In genomic region chr6:120987164-120987563, GRCm38 (mm10) we compare ENCODE assay signal across 9 mouse cellular contexts.
DNase-seq lines count a peak whose midpoint lies in the region; ATAC-seq and TF ChIP-seq lines count a peak whose summit lies in the region.
"Had no signal": no experiment of that assay in that cellular context is flagged by ENCODE, and none has a peak within 500 bp of the region (broad histone marks: within the 10 kb centered on the region; RNA-seq: fewer than 3 reads in every experiment).

No protein-coding gene starts in this region.

- peak overlapping the region; percentile 95 for H3K27ac ChIP-seq in gastrocnemius, adult 2 months

- no peak overlapping the region for H3K4me3 ChIP-seq in gastrocnemius, adult 2 months

- intact Hi-C loops in gastrocnemius, adult 2 months (cut with DNase I), result loop anchor here (5.0 kb wide), 2 partner anchors 120 to 145 kb away; partner anchors contain the start of gene Mical3

- no peak for TF ChIP-seq CTCF in gastrocnemius, adult 2 months (IDR thresholded peaks at IDR 0.05)

- ATAC-seq in common myeloid progenitor, adult 5-6 weeks (replicated peaks; ENCODE audit: low read depth, poor library complexity, severe bottlenecking), result peak; percentile 88
- ATAC-seq: lung, postnatal 0 days had no signal

- DNase-seq in gastrocnemius, adult 2 months, result peak; percentile 38
- DNase-seq in gastrocnemius, adult 18-20 months (ENCODE audit: low spot score), result no peak
- peak; percentile 39 for DNase-seq in 416B (ENCODE audit: low read depth)
- peak; percentile 48 for DNase-seq in heart, postnatal 4 days
- no peak for DNase-seq in right cerebral cortex, postnatal 4 days
- DNase-seq in T-cell, adult 2 months (ENCODE audit: low spot score), result no peak
- DNase-seq in adrenal gland, postnatal 25 days, result no peak

Comparison
In these comparisons a context has a peak if more than half of its experiments do, and no peak if none do; other contexts are left out.
1. DNase-seq: peak in gastrocnemius, adult 2 months (single experiment), 416B (single experiment) and heart, postnatal 4 days (single experiment); none in gastrocnemius, adult 18-20 months (single experiment), right cerebral cortex, postnatal 4 days (single experiment), T-cell, adult 2 months (single experiment) and adrenal gland, postnatal 25 days (single experiment).